Mouse (Mus musculus) kidney, embryonic 16.5 days (tissue): Measurements from ENCODE around the gene Rras. TPM values are rescaled to one million over a fixed set of nuclear protein-coding genes. Genes with fewer than 3 reads are reported as not detected.

ENCODE experiments used
- microRNA-seq: library from miRNA; unstranded; fragments of <30 nt; microRNA quantifications from one replicate; pipeline ENCODE4, GENCODE M21; 2016
- polyA plus RNA-seq: library from polyadenylated mRNA; unstranded; fragments of >200 nt; fragmentation: Nextera tagmentation; extraction: Ambion mirVana; gene quantifications from 2 replicates; pipeline ENCODE4 v1.2.1, GENCODE M21; 2015

Rras gene
- polyA plus RNA-seq, 1 experiment from 2014 or later = 44.1 TPM

Small RNA genes lying within 50 kb of the gene (microRNA-seq; reads per million reads assigned to microRNA genes)
- not detected for gene Mir7054

Other genes starting within 250 kb of the Rras start
- gene Nup62, start 201.9 kb upstream of the Rras start, polyA plus RNA-seq = 99.9 and 105 TPM in 2 replicates
- gene Il4i1, start 201.6 kb upstream of the Rras start, polyA plus RNA-seq = 1.1 and 1.5 TPM in 2 replicates
- 3.5 and 4.3 TPM in 2 replicates for gene Atf5, start 201.3 kb upstream of the Rras start, polyA plus RNA-seq
- 117 and 126 TPM in 2 replicates for gene Akt1s1, start 169.0 kb upstream of the Rras start, polyA plus RNA-seq
- gene Tbc1d17, start 168.9 kb upstream of the Rras start, polyA plus RNA-seq = 93.9 and 94.9 TPM in 2 replicates
- 38.7 and 40.4 TPM in 2 replicates for gene Pnkp, start 160.8 kb upstream of the Rras start, polyA plus RNA-seq
- gene Ptov1, start 148.2 kb upstream of the Rras start, polyA plus RNA-seq = 371 and 404 TPM in 2 replicates
- gene Med25, start 125.2 kb upstream of the Rras start, polyA plus RNA-seq = 136 and 149 TPM in 2 replicates
- gene Fuz, start 121.9 kb upstream of the Rras start, polyA plus RNA-seq = 27.7 and 28.4 TPM in 2 replicates
- gene Ap2a1, start 88.5 kb upstream of the Rras start, polyA plus RNA-seq = 72.9 and 75.3 TPM in 2 replicates
- gene Tsks, start 74.8 kb upstream of the Rras start, polyA plus RNA-seq = 0.10 and 0.24 TPM in 2 replicates
- gene Cpt1c, start 43.1 kb upstream of the Rras start, polyA plus RNA-seq = 22.4 and 23.8 TPM in 2 replicates
- gene Prmt1, start 31.4 kb upstream of the Rras start, polyA plus RNA-seq = 681 and 701 TPM in 2 replicates
- 109 TPM in 2 replicates for gene Irf3, start 20.3 kb upstream of the Rras start, polyA plus RNA-seq
- gene Bcl2l12, start 19.2 kb upstream of the Rras start, polyA plus RNA-seq = 56.1 and 61.9 TPM in 2 replicates
- 30.6 and 36.4 TPM in 2 replicates for gene Scaf1, start 1.6 kb upstream of the Rras start, polyA plus RNA-seq
- gene Prr12, start 34.9 kb downstream of the Rras start, polyA plus RNA-seq = 12.9 and 13.8 TPM in 2 replicates
- gene Nosip, start 44.5 kb downstream of the Rras start, polyA plus RNA-seq = 85.2 and 86.3 TPM in 2 replicates
- gene Prrg2, start 44.7 kb downstream of the Rras start, polyA plus RNA-seq = 42.4 and 44.9 TPM in 2 replicates
- gene Rcn3, start 74.3 kb downstream of the Rras start, polyA plus RNA-seq = 352 and 369 TPM in 2 replicates
- 93.7 and 114 TPM in 2 replicates for gene Fcgrt, start 85.9 kb downstream of the Rras start, polyA plus RNA-seq
- gene Rps11, start 106.5 kb downstream of the Rras start, polyA plus RNA-seq = 1,363 and 1,408 TPM in 2 replicates
- gene Rpl13a, start 110.8 kb downstream of the Rras start, polyA plus RNA-seq = 1,083 and 1,117 TPM in 2 replicates
- gene Gm45713, start 118.3 kb downstream of the Rras start, polyA plus RNA-seq = 0.18 TPM in 1 of 2 replicates, not detected in the other
- 0.95 and 1.9 TPM in 2 replicates for gene Flt3l, start 118.5 kb downstream of the Rras start, polyA plus RNA-seq
- 109 and 112 TPM in 2 replicates for gene Pih1d1, start 136.3 kb downstream of the Rras start, polyA plus RNA-seq
- gene Aldh16a1, start 136.6 kb downstream of the Rras start, polyA plus RNA-seq = 81.2 and 88.6 TPM in 2 replicates
- gene Slc17a7, start 146.0 kb downstream of the Rras start, polyA plus RNA-seq = 0.19 and 0.42 TPM in 2 replicates
- not detected in 2 replicates for gene Gfy, start 161.6 kb downstream of the Rras start, polyA plus RNA-seq
- not detected in 2 replicates for gene Pth2, start 163.0 kb downstream of the Rras start, polyA plus RNA-seq
- gene Ccdc155, start 186.9 kb downstream of the Rras start, polyA plus RNA-seq = 0.85 and 0.86 TPM in 2 replicates
- 0.78 TPM in 1 of 2 replicates, not detected in the other for gene Dkkl1, start 194.2 kb downstream of the Rras start, polyA plus RNA-seq
- 195 and 203 TPM in 2 replicates for gene Tead2, start 197.8 kb downstream of the Rras start, polyA plus RNA-seq
- gene Cd37, start 221.2 kb downstream of the Rras start, polyA plus RNA-seq = 1.0 and 1.1 TPM in 2 replicates
- 0.28 and 0.30 TPM in 2 replicates for gene Slc6a16, start 223.1 kb downstream of the Rras start, polyA plus RNA-seq